Mouse (Mus musculus): ENCODE measurements around the gene Hoxc6.

The Hoxc6 gene

DNA sequence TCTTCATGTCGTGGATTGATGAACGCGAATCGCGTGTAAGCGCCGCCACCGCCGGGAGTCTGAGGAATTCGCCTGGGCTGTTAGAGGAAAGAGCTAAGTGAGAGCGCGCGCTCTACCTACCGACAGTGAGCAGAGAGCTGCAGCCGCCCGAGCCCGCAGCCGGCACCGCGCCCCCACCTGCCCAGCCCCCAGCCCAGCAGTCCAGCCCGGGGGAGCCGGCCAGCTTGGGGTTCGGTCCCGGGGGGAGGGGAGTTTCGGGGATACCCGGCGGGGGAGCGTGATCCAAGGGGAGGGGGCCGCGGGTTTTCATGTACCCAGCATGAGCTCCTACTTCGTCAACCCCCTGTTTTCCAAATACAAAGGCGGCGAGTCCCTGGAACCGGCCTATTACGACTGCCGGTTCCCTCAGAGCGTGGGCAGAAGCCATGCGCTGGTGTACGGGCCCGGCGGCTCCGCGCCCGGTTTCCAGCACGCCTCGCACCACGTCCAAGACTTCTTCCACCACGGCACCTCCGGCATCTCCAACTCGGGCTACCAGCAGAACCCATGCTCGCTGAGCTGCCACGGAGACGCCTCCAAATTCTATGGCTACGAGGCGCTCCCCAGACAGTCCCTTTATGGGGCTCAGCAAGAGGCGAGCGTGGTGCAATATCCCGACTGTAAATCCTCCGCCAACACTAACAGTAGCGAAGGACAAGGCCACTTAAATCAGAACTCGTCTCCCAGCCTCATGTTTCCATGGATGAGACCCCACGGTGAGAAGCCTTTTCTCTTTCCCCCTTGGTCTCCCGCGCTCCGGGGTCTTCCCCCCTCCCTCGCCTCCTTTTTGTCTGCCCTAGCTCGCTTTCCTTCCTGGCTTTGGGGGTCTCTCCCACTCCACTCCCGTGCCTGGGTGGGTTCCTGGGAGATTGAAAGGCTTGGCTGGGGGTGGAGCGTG is 7.3 kb upstream of the Hoxc6 start, which contains the start of gene Hoxc8:
Hoxc8 (plus strand) TSS at position 147 of the 937 bp plus-strand sequence.
- no peak for DNase-seq (ENCODE audit: low spot score)

GRCm38 (mm10) chr15:102991782-102992181 is 6.3 kb upstream of the Hoxc6 start:
- DNase-seq (ENCODE audit: low spot score) = no peak

- DNase-seq (ENCODE audit: low spot score) = no peak
These were observed 5.9 kb upstream of the Hoxc6 start for GRCm38 (mm10) chr15:102992206-102992605.

DNA sequence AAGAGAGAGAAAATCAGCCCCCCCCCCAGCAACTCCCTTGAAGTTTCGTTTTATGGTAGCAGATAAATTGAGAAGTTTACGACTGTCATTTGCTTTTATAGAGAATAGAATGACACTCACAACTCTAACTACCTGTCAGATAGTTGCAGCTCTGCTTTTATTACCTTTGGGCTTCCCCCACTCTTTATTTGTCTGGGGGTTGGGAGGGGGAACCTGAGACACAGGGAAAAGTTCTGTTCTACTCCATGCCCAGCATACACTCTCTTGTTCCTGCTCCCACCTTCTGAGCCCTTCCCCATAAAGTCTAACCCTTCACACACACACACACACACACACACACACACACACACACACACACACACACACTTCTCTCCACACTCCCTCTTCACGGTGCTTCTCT is 5.2 kb upstream of the Hoxc6 start:
- no peak for DNase-seq (ENCODE audit: low spot score)

GRCm38 (mm10) chr15:102996548-102996947 is 1.5 kb upstream of the Hoxc6 start:
- no peak for DNase-seq (ENCODE audit: low spot score)

GRCm38 (mm10) chr15:102997431-102997830 is 626 bp upstream of the Hoxc6 start:
- DNase-seq (ENCODE audit: low spot score) = no peak

DNA sequence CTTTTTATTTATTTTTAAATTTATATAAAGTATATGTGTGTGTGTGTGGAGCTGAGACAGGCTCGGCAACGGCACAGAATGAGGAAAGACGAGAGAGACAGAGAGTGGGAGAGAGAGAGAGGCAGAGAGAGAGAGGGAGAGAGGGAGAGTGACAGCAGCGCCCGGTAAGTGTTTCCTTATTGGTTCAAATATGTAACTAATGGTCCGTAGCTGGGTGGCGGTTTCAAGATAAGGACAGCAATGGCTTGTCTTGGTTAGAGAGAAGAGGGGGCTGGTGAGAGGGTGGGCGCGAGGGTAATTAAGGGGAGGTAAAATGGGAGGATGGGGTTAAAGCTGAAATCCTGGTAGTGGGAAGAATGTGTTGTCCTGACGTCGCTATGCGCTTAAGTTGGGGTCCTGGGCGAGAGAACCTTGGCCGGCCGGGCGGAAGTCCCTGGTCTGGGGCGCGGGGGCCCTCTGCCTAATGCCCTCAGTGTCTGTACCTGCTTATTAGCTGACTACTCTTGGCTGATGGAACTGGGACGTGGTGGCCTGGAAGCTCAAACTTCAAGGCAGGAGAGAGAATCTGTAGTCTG is 638 bp downstream of the Hoxc6 start:
- DNase-seq (ENCODE audit: low spot score) = no peak

DNA sequence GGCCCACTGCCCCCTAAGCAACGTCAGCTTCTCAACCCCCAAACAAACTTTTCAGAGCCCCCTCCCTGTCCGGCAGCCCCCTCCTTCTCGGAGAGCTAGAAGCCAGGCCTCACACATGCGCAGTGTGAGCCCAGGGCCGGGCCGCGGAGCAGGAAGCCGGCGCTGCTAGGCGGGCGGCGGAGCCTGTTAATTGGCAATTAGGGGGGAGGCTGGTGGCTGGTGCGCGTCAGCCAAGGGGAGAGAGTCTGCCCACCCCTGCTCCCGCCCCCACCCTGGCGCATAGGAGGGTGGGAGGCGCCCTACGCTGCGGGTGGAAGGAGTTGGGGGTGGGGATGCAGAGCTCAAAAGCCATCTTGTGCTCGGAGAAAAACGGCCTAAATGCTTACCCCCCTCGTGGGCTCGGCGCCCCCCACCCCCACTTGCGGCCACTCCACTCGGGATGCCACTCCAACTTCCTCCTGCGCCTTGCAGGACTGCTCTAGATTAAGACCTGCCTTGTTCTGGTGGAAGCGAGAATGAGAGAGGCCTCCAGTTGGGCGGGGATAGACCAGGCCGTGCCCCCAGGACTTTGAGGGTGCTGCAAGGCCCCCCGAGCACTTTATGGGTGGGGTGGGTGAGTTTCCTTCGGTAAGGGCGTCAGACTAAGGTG is 1.2 kb downstream of the Hoxc6 start:
- DNase-seq (ENCODE audit: low spot score) = peak; percentile 75

DNA sequence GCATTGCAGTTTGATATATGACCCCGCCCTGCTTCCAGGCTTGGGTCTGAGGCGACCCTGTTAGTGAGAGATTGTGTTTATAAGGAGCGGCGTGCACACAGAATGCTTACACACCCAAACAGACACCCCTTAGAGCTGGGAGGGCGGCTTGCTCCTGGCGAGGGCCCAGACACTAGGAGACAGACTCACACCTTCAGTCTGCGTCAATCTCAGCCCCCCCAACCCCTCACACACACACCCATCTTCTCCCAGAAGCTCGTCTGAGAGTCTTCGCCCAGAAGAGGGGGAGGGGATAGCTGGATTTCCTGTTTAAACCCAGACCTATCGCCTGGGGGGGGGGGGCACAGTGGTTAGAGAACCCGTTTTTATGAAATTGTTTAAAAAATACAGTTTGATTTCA is 1.9 kb downstream of the Hoxc6 start:
- no peak for DNase-seq (ENCODE audit: low spot score)

GRCm38 (mm10) chr15:103000501-103000901 is 2.4 kb downstream of the Hoxc6 start:
- no peak for DNase-seq (ENCODE audit: low spot score)

- no peak for DNase-seq (ENCODE audit: low spot score)
These were observed 3.3 kb downstream of the Hoxc6 start for GRCm38 (mm10) chr15:103001370-103001769.

DNA sequence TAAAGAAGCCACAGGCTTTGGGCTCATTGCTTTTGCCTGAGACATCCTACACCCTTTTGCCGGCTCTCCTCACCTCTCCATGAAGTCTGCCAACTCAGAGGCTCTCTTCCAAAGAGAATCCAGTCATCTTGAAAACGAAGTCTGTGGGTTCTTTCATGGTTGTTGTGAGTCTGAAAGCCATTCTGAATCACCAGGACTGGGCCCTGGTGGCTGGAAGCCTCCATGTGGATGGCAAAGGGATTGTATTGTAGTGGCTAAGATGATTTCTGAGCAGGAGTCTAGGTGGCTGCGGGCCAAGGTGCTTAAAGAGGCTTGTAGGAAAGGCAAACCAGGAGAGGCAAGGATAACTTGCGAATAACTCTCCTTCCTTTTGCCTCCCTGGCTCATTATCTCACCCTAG is 4.1 kb downstream of the Hoxc6 start:
- DNase-seq (ENCODE audit: low spot score) = no peak

DNA sequence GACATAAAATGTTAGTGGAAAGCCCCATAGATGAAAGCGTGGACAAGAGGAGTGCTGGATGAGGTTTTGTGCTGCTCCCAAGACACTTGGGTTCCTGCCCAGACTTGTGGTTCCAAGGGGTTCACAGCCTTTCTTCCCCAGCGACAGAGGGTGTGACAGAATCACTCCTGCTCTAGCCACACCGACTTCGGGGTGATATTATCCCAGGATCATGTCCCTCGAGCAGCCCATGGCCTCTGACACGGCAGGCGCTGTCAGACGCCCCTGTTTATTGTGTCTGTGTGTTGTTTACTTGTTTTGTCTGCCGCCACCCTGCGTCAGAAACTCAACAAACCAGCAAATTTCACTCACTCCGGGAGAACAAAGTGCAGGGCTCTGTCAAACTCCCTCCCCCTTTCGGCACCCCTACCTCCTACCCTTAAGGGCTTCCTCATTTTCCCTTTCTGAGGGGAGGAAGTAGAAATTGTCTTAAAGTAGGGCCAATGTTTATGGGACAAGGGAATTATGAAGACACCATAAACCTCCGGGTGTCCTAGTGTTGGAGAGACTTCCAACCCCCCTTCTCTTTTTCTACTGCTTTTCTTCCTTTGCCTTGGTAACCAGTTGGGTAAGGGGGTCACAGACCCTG is 4.9 kb downstream of the Hoxc6 start:
- no peak for DNase-seq (ENCODE audit: low spot score)

- DNase-seq (ENCODE audit: low spot score) = no peak
These were observed 7.3 kb downstream of the Hoxc6 start for GRCm38 (mm10) chr15:103005308-103005707.

DNA sequence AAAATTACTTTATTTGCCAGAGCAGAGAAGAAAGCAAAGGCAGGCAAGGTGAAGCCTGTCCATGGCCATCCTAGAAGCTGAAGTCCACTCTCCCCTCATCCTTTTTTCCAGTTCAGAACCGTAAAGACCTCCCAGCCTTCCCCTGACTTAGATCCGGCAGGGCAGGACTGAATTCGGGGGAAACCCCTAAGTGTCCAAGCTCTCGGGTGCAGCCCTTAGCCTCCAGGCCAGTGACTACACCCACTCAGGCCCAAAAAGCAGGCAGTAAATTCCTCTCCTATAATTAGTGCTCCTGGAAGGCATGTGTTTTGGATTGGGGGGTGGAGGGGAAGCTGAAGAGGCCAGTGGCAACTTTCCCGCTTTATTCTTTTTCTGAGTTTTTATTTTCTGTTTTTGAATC is 7.7 kb downstream of the Hoxc6 start:
- no peak for DNase-seq (ENCODE audit: low spot score)

- no peak for DNase-seq (ENCODE audit: low spot score)
These were observed 8.3 kb downstream of the Hoxc6 start for GRCm38 (mm10) chr15:103006326-103006725.

- DNase-seq (ENCODE audit: low spot score) = no peak
These were observed 11.4 kb downstream of the Hoxc6 start for GRCm38 (mm10) chr15:103009265-103010111.

DNA sequence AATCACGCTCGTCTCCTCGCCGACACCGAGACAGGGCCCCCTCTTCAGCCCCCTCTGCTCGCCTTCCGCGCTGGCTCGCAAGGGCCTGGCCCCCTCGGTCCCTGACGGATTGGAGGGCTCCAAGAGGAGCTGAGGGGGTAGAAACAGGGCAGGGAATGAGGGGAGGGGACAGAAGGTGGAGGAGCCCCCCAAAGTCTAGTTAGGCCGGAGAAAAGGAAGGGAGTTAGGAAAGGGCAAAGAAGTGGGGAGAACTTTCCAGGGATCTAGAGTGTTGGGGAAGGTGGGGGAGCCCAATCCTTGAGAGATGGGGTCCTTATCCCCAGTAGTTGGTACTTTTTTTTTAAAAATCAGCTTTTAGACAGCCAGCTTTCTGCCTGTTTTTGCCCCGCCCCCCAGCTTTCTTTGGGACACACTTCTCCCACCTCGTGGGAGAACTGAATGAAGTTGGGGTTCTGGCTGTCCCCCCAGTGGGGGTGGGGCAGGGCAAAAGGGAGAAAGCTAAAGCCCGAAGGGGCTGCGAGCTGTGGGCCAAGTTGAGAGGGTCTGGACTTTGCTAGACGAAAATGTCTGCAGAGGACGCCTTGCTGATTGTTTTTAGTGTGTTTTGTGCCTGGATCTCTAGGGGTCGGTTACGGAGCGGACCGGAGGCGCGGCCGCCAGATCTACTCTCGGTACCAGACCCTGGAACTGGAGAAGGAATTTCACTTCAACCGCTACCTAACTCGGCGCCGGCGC is 12.2 kb downstream of the Hoxc6 start:
- DNase-seq (ENCODE audit: low spot score) = no peak

DNA sequence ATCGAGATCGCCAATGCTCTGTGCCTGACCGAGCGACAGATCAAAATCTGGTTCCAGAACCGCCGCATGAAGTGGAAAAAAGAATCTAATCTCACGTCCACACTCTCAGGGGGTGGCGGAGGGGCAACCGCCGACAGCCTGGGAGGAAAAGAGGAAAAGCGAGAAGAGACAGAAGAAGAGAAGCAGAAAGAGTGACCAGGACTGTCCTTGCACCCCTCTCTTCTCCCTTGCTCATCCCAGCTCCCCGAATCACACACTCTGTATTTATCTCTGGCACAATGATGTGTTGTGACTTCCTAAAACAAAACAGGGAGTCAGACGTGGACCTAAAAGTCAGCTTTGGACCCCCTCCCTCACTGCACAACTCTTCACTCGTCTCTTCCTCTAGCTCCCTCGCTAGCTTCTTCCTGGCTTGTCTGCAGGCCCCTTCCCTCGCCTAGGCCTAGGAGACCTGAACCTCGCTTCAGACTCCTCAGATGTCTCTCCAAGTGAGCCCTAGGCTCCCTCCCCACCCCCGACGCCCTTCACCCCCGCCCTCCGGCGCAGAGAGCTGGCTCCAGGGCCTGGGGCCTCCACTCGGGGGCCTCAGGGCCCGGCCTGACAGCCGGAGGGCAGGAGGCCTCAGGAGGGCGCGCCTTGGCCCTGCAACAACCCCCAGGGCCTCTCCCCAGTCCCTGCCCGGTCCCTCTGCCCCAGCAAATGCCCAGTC is 12.9 kb downstream of the Hoxc6 start:
- DNase-seq (ENCODE audit: low spot score) = no peak

DNA sequence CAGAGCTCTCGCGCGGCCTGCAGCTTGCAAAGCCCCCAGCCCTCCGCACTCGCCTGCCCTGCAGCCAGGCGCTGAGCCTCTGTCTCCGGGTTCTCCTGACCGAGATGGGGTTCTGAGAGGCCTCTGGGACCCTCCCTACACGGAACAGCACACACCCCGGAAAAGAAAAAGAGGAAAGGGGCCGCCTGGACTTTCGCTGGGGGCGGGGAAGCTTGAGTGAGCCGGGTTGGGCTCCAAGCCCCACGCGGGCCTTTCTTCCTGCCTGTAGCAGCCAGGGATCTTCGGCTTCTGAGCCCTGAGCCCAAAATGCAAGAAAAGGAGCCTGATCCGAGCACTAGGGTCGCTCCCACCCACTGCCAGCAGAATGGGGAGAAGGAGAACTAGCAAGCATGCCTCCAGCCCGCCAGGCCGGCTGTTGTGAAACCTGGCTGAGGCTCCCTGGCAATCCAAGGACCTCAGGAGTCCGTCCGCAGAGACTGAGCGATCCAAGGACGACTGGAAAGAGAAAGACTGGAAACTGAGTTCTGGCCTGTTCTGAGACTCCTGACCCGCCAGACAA is 13.9 kb downstream of the Hoxc6 start:
- no peak for DNase-seq (ENCODE audit: low spot score)
